Mouse (Mus musculus) granulocyte monocyte progenitor cell, adult 5-6 weeks (primary cell): Measurements from ENCODE around the gene Galnt2. TPM values are rescaled to one million over a fixed set of nuclear protein-coding genes. Genes with fewer than 3 reads are reported as not detected.

Experiments
- ATAC-seq: replicated peaks from 2 replicates; pipeline ENCODE4 v1.8.0; 2016; ENCODE audit warnings: mild to moderate bottlenecking, moderate TSS enrichment, inconsistent platforms; ENCODE audit not compliant: poor library complexity, severe bottlenecking
- total RNA-seq, 2 experiments: library from RNA; stranded (forward) in 1 of 2; stranded (reverse) in 1 of 2; fragments of 200-712, 200-1000 nt in 1 of 2; fragments of >200 nt in 1 of 2; fragmentation: Nextera tagmentation in 1 of 2; gene quantifications; 2 replicates each; pipeline ENCODE4 v1.2.3; 2014 to 2017

The Galnt2 gene
- total RNA-seq, 2 experiments from 2014 or later: 20.4 to 25.6 TPM

DNA sequence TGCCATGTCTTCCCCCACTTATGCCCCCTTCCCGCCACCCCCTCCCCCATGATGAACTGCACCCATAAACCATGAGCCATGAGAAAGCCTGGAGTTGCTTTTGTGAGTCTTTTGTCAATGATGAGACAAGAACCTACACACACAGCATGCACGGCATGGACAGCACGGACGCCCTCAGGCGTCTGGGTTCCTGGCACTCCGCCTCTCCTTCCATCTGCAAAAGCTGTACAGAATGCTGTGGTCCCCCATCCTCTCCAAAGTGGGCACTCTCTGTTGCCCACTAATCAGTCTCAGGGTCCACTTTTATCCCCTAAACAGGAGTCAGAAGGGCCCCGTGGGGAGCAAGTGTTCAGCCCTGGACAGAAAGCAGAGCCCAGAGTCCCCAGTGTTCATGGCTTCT, 163.8 kb downstream of the Galnt2 start:
- no peak for ATAC-seq

Other genes with a start within 250 kb of the Galnt2 start
- 20.8 and 24.6 TPM in 2 replicates for gene Abcb10, start 248.3 kb upstream of the Galnt2 start, total RNA-seq (2014; fragmentation: Nextera tagmentation)
- 24.1 TPM in 2 replicates for gene Abcb10, start 248.3 kb upstream of the Galnt2 start, total RNA-seq (2017)
- gene Taf5l, start 210.0 kb upstream of the Galnt2 start, total RNA-seq (2014; fragmentation: Nextera tagmentation): 27.9 and 36.4 TPM in 2 replicates
- gene Taf5l, start 210.0 kb upstream of the Galnt2 start, total RNA-seq (2017): 33.9 and 37.4 TPM in 2 replicates
- gene Urb2, start 209.9 kb upstream of the Galnt2 start, total RNA-seq (2014; fragmentation: Nextera tagmentation): 27.8 and 29.2 TPM in 2 replicates
- 23.6 and 27.2 TPM in 2 replicates for gene Urb2, start 209.9 kb upstream of the Galnt2 start, total RNA-seq (2017)
- not detected in 2 replicates for gene Pgbd5, start 208.3 kb downstream of the Galnt2 start, total RNA-seq (2014; fragmentation: Nextera tagmentation)
- not detected in 2 replicates for gene Pgbd5, start 208.3 kb downstream of the Galnt2 start, total RNA-seq (2017)